Mouse (Mus musculus) cerebellum, adult 9-10 months (tissue): Measurements from ENCODE around the gene Frem1.

ENCODE experiments used
- DNase-seq: peaks from one replicate; pipeline ENCODE4 v3.0.0; 2022

Gene Frem1

GRCm38 (mm10) chr4:82918625-82919024 is 133.5 kb downstream of the Frem1 start:
- no peak for DNase-seq

- DNase-seq = no peak
These were observed 135.5 kb downstream of the Frem1 start for GRCm38 (mm10) chr4:82916678-82917050.

GRCm38 (mm10) chr4:82916003-82916677 is 136.0 kb downstream of the Frem1 start:
- no peak for DNase-seq

GRCm38 (mm10) chr4:82915576-82915975 is 136.6 kb downstream of the Frem1 start:
- no peak for DNase-seq

- no peak for DNase-seq
These were observed 137.5 kb downstream of the Frem1 start for GRCm38 (mm10) chr4:82914601-82915143.

GRCm38 (mm10) chr4:82895227-82895626 is 156.9 kb downstream of the Frem1 start:
- DNase-seq = no peak

- no peak for DNase-seq
These were observed 159.9 kb downstream of the Frem1 start for GRCm38 (mm10) chr4:82892247-82892646.

- no peak for DNase-seq
These were observed 160.6 kb downstream of the Frem1 start for GRCm38 (mm10) chr4:82891566-82891965.

- DNase-seq = no peak
These were observed 161.1 kb downstream of the Frem1 start for GRCm38 (mm10) chr4:82891049-82891448.

GRCm38 (mm10) chr4:82890585-82890984 is 161.6 kb downstream of the Frem1 start:
- no peak for DNase-seq

GRCm38 (mm10) chr4:82886148-82886547 is 166.0 kb downstream of the Frem1 start:
- no peak for DNase-seq

GRCm38 (mm10) chr4:82885535-82885913 is 166.6 kb downstream of the Frem1 start:
- no peak for DNase-seq

GRCm38 (mm10) chr4:82884636-82885534 is 167.3 kb downstream of the Frem1 start, which contains the start of gene Cer1:
Cer1 (minus strand) TSS chr4:82885148.
- peak; percentile 63 for DNase-seq

- no peak for DNase-seq
These were observed 169.6 kb downstream of the Frem1 start for GRCm38 (mm10) chr4:82882500-82882899.

GRCm38 (mm10) chr4:82881366-82881765 is 170.8 kb downstream of the Frem1 start:
- no peak for DNase-seq

GRCm38 (mm10) chr4:82880243-82880642 is 171.9 kb downstream of the Frem1 start:
- no peak for DNase-seq

GRCm38 (mm10) chr4:82879152-82879551 is 173.0 kb downstream of the Frem1 start:
- DNase-seq = no peak

GRCm38 (mm10) chr4:82876656-82877055 is 175.5 kb downstream of the Frem1 start:
- no peak for DNase-seq

GRCm38 (mm10) chr4:82875532-82875931 is 176.6 kb downstream of the Frem1 start:
- DNase-seq = no peak

GRCm38 (mm10) chr4:82874791-82875190 is 177.3 kb downstream of the Frem1 start:
- DNase-seq = no peak

- DNase-seq = no peak
These were observed 179.6 kb downstream of the Frem1 start for GRCm38 (mm10) chr4:82872548-82872947.

- DNase-seq = no peak
These were observed 180.0 kb downstream of the Frem1 start for GRCm38 (mm10) chr4:82872121-82872520.

- no peak for DNase-seq
These were observed 181.2 kb downstream of the Frem1 start for GRCm38 (mm10) chr4:82870931-82871330.
